Mouse (Mus musculus) midbrain, embryonic 16.5 days (tissue): Measurements from ENCODE around the gene Dnmt3a. TPM values are rescaled to one million over a fixed set of nuclear protein-coding genes. Genes with fewer than 3 reads are reported as not detected.

Source experiments
- ATAC-seq: fragments of 200-750 bp; cut with Nextera tagmentation; 2 replicates; pipeline ENCODE4 v1.8.0; 2017; ENCODE audit warnings: moderate TSS enrichment
- H3K27ac ChIP-seq: fragments of 300-500 bp; sonication (generic); 2 replicates; pipeline ENCODE4 v1.5.1; 2014; ENCODE audit warnings: mild to moderate bottlenecking, low read length, mixed read lengths
- H3K27me3 ChIP-seq: fragments of 300-500 bp; sonication (generic); 2 replicates; pipeline ENCODE4 v1.6.1; 2014; ENCODE audit warnings: low read depth, low read length, mixed read lengths; ENCODE audit not compliant: control insufficient read depth, insufficient read depth
- H3K36me3 ChIP-seq: fragments of 300-500 bp; sonication (generic); 2 replicates; pipeline ENCODE4 v1.6.1; 2014; ENCODE audit warnings: mild to moderate bottlenecking, low read length, moderate library complexity, mixed read lengths; ENCODE audit not compliant: control insufficient read depth, insufficient read depth
- H3K4me1 ChIP-seq: fragments of 300-500 bp; sonication (generic); 2 replicates; pipeline ENCODE4 v1.6.1; 2014; ENCODE audit warnings: mild to moderate bottlenecking, low read length, mixed read lengths; ENCODE audit not compliant: control insufficient read depth, insufficient read depth
- H3K4me2 ChIP-seq: fragments of 300-500 bp; sonication (generic); 2 replicates; pipeline ENCODE4 v1.6.1; 2014; ENCODE audit warnings: mild to moderate bottlenecking, low read length, mixed read lengths
- H3K4me3 ChIP-seq: fragments of 300-500 bp; sonication (generic); 2 replicates; pipeline ENCODE4 v1.5.1; 2014; ENCODE audit warnings: low read depth, mild to moderate bottlenecking, low read length, moderate library complexity, mixed read lengths
- H3K9ac ChIP-seq: fragments of 300-500 bp; sonication (generic); 2 replicates; pipeline ENCODE4 v1.6.1; 2014; ENCODE audit warnings: low read depth, low read length, mixed read lengths
- H3K9me3 ChIP-seq: fragments of 300-500 bp; sonication (generic); replicated peaks from 2 replicates; pipeline ENCODE4 v1.6.1; 2014; ENCODE audit warnings: mild to moderate bottlenecking, low read length, mixed read lengths; ENCODE audit not compliant: control insufficient read depth, poor library complexity, severe bottlenecking
- WGBS: fragments of 180-500 bp; shearing (Covaris S2); extraction: QIAGEN DNeasy Blood & Tissue Kit; methylation state at CpG from one replicate; pipeline ENCODE4 v1.1.7; 2014; 5-methylcytosine and 5-hydroxymethylcytosine counted together
- polyA plus RNA-seq: library from polyadenylated mRNA; unstranded; fragments of >200 nt; fragmentation: Nextera tagmentation; extraction: Ambion mirVana; gene quantifications from 2 replicates; pipeline ENCODE4 v1.2.1, GENCODE M21; 2015

Gene Dnmt3a
- polyA plus RNA-seq, 1 experiment from 2014 or later: 112 TPM

DNA sequence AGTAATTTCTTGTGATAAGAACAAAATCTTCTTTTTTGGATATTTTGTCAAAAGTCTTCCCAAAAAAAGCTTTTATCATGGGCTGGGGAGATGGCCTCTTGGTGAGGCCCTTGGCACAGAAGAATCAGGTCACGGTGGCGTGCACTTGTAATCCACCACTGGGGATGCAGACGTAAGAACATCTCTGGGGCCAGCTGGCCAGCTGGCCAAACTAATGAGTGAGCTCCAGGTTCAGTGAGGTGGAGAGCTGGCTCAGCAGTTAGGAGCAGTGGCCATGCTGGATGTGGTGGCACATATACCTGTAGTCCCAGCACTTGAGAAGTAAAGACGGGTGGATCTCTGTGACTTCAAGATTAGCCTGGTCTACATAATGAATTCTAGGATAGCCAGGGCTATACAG is 37.4 kb upstream of the Dnmt3a start:
- Histone ChIP-seq H3K9me3 (no peaks in the 10 kb centered on the region), H3K4me1 (no peaks in the 10 kb centered on the region), H3K4me2 (no peak overlapping the region), H3K27ac (no peak overlapping the region), H3K27me3 (no peaks in the 10 kb centered on the region), H3K4me3 (no peak overlapping the region), H3K9ac (no peak overlapping the region), H3K36me3 (no peaks in the 10 kb centered on the region)
- 84% methylated on average over 4 of the region's 4 CpGs for WGBS
- no peak for ATAC-seq

DNA sequence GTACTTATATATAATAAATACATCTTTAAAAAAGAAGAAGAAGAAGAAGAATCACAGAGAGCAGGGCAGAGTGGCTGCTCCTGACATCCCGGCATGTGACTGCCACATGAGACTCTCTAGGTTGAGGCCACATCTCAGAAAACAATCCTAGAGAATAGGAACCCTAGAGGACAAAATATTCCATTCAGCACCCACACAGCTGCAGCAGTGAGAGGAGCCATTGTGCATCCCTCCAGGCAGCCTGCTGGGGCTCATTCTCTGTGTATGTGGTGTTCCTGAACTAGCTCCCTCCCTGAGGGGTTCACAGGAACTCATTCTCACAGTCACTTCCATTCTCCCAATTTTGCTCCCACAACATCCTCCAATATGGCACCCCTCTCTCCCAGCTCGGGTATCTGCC is 35.3 kb upstream of the Dnmt3a start:
- 67% methylated on average over 2 of the region's 2 CpGs for WGBS
- no peak for ATAC-seq
- Histone ChIP-seq H3K9me3 (no peaks in the 10 kb centered on the region), H3K27ac (no peak overlapping the region), H3K4me2 (no peak overlapping the region), H3K4me3 (no peak overlapping the region), H3K36me3 (no peaks in the 10 kb centered on the region), H3K9ac (no peak overlapping the region), H3K4me1 (no peaks in the 10 kb centered on the region), H3K27me3 (no peaks in the 10 kb centered on the region)

DNA sequence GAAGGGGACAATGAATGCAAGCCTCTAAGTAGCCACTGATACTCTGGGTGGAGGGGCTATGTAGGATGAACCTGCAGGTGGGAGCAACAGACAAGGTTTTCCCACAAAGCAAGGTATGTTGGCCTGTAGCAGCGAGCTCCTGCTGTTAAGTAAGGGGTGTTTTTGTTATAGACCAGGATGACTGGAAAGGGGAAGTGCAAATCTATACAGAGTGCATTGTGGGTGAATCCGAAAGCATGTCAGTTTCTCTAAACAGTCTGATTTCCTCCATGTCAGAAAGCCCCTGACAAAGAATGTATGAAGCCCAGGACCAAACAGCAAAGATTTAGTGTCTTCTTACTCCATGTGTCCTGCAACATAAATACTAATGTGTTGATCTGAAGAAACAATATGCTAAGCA is 34.7 kb upstream of the Dnmt3a start:
- WGBS: 90% methylated on average over 2 of the region's 2 CpGs
- Histone ChIP-seq H3K4me2 (no peak overlapping the region), H3K9me3 (no peaks in the 10 kb centered on the region), H3K4me3 (no peak overlapping the region), H3K27ac (no peak overlapping the region), H3K9ac (no peak overlapping the region), H3K36me3 (peaks cover 4% of the 10 kb centered on the region; the same call in 1 of the 2 replicates), H3K4me1 (no peaks in the 10 kb centered on the region), H3K27me3 (no peaks in the 10 kb centered on the region)
- no peak for ATAC-seq

GRCm38 (mm10) chr12:3773643-3774042 is 32.2 kb upstream of the Dnmt3a start:
- Histone ChIP-seq H3K27me3 (no peaks in the 10 kb centered on the region), H3K4me2 (no peak overlapping the region), H3K9me3 (no peaks in the 10 kb centered on the region), H3K4me3 (no peak overlapping the region), H3K4me1 (no peaks in the 10 kb centered on the region), H3K27ac (no peak overlapping the region), H3K9ac (no peak overlapping the region), H3K36me3 (peaks cover 4% of the 10 kb centered on the region; the same call in 1 of the 2 replicates)
- no peak for ATAC-seq
- 87% methylated on average over 3 of the region's 3 CpGs for WGBS

DNA sequence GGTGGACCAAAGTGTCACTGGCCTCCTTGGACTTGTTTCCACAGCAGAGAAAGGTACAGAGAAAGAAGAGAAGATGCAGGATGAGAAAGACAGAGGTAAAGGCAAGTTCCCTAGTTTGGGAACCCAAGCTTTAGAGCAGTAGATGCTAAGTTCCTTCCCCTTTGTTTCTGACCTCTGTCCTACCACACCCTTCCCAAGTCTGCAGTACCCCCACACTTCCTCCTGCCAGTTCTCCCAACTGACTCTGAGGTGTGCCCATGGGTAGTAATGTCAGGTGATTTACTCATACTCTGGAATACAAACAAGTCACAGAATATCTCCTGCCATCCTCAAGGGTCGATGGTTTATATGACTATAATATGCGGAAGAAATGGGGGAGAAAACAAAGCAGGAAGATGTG is 29.8 kb upstream of the Dnmt3a start:
- 96% methylated on average over 2 of the region's 2 CpGs for WGBS
- Histone ChIP-seq H3K27me3 (no peaks in the 10 kb centered on the region), H3K4me3 (no peak overlapping the region), H3K27ac (no peak overlapping the region), H3K4me2 (no peak overlapping the region), H3K9ac (no peak overlapping the region), H3K36me3 (peaks cover 4% of the 10 kb centered on the region; the same call in 1 of the 2 replicates), H3K9me3 (no peaks in the 10 kb centered on the region), H3K4me1 (peaks cover 11% of the 10 kb centered on the region)
- no peak for ATAC-seq

DNA sequence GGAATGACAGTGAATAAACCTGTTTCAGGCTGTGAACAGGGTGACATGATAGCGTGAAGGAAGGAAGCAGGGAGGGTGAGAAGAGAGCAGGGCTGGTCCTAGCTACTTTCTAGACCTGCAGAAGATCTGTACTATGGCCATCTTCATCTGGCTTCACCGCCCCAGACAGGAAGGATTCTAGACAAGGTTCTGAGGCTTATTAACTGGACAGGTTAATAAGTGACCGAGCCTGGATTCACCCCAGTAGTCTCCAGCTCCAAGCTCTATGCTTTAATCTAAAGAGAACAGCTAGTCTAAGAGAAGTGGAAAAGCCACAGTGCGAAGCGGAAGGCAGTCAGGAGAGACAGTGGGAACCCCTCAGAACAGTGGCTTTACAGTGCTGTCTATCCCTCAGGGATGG is 28.1 kb upstream of the Dnmt3a start:
- Histone ChIP-seq H3K4me1 (peaks cover 27% of the 10 kb centered on the region), H3K36me3 (peaks cover 4% of the 10 kb centered on the region; the same call in 1 of the 2 replicates), H3K27ac (no peak overlapping the region), H3K4me2 (no peak overlapping the region), H3K27me3 (no peaks in the 10 kb centered on the region), H3K9me3 (no peaks in the 10 kb centered on the region), H3K9ac (no peak overlapping the region), H3K4me3 (no peak overlapping the region)
- WGBS: 94% methylated on average over 5 of the region's 5 CpGs
- no peak for ATAC-seq

DNA sequence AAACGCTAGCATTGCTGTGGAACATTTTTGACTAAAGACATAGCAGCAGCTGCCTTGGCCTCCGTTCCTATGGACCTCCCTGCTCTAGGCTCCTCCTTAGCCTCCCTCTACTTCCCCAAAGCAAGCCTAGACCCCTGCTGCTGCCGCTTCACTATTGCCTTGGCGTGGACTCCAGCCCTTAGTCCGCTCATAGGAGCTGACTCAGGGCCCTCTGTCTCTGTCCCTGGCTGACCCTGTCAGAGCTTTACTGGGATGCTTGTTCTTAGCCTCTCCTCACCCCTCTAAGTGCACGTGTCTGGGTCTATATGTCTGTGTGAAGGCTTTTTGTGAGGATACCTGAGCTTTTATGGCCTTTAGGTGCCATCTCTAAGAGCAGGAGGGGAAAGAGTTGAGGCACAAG is 27.5 kb upstream of the Dnmt3a start:
- ATAC-seq: no peak
- WGBS: 85% methylated on average over 6 of the region's 6 CpGs

GRCm38 (mm10) chr12:3779639-3780038 is 26.2 kb upstream of the Dnmt3a start:
- Histone ChIP-seq H3K27me3 (no peaks in the 10 kb centered on the region), H3K4me1 (peaks cover 43% of the 10 kb centered on the region), H3K4me2 (no peak overlapping the region), H3K9me3 (no peaks in the 10 kb centered on the region), H3K36me3 (peaks cover 4% of the 10 kb centered on the region; the same call in 1 of the 2 replicates), H3K9ac (no peak overlapping the region), H3K4me3 (no peak overlapping the region), H3K27ac (no peak overlapping the region)
- WGBS: 86% methylated on average over 2 of the region's 2 CpGs
- no peak for ATAC-seq

More for the DNA sequence above, 27.5 kb upstream of the Dnmt3a start:
- Histone ChIP-seq H3K27me3 (no peaks in the 10 kb centered on the region), H3K4me2 (no peak overlapping the region), H3K27ac (no peak overlapping the region), H3K9ac (no peak overlapping the region), H3K9me3 (no peaks in the 10 kb centered on the region), H3K4me1 (peaks cover 33% of the 10 kb centered on the region), H3K36me3 (peaks cover 4% of the 10 kb centered on the region; the same call in 1 of the 2 replicates), H3K4me3 (no peak overlapping the region)

DNA sequence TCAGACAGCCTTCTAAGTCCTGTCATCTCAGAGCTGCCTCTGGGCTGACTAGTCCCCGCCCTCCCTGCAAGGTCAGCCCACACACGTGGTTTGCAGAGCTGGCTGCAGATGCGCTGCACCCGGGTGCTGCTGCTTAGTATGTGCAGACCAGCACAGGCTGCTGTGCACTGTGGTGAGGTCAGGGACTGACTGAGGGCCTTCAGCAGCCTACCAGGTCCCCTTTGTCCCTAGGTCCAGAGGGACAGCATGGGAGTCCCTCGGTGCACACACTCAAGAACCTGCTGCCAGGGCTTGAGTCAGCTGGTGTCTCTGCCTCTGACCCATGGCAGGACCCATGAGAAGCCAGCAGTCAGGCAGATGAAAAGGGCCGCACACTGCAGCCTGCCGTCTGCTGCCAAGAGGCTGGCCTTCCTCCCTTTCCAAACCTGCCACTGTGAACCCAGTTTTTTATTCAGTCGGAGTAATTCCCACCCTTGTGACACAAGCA is 25.4 kb upstream of the Dnmt3a start:
- Histone ChIP-seq H3K27ac (peak overlapping the region; percentile 82), H3K36me3 (peaks cover 4% of the 10 kb centered on the region; the same call in 1 of the 2 replicates), H3K4me1 (peaks cover 43% of the 10 kb centered on the region), H3K9me3 (no peaks in the 10 kb centered on the region), H3K27me3 (no peaks in the 10 kb centered on the region), H3K9ac (peak overlapping the region; percentile 33; the same call in 1 of the 2 replicates), H3K4me3 (no peak overlapping the region), H3K4me2 (no peak overlapping the region)
- 10% methylated on average over 8 of the region's 8 CpGs for WGBS
- ATAC-seq: peak; percentile 53
